10 mouse cellular contexts compared by ENCODE assay signal in genomic region chr13:56634920-56635319, GRCm38 (mm10). TPM values are rescaled to one million over a fixed set of nuclear protein-coding genes. Genes with fewer than 3 reads are reported as not detected.
DNase-seq lines count a peak whose midpoint lies in the region; ATAC-seq lines count a peak whose summit lies in the region.
"Had no signal": no experiment of that assay in that cellular context is flagged by ENCODE, and none has a peak within 500 bp of the region (broad histone marks: within the 10 kb centered on the region; RNA-seq: fewer than 3 reads in every experiment).

No protein-coding gene starts in this region.

- 65% methylated on average over 7 of the region's 7 CpGs for WGBS in hindbrain, embryonic 11.5 days
- 75% methylated on average over 7 of the region's 7 CpGs for WGBS in hindbrain, embryonic 16.5 days
- WGBS in embryonic facial prominence, embryonic 15.5 days = 10% methylated on average over 7 of the region's 7 CpGs
- 3% methylated on average over 7 of the region's 7 CpGs for WGBS in kidney, embryonic 14.5 days

- no peak overlapping the region for H3K4me2 ChIP-seq in hindbrain, embryonic 11.5 days (replicated peaks; ENCODE audit: low read depth, low read length)
- H3K4me2 ChIP-seq in hindbrain, embryonic 16.5 days (ENCODE audit: low read length) = no peak overlapping the region
- no peak overlapping the region for H3K4me2 ChIP-seq in embryonic facial prominence, embryonic 15.5 days (replicated peaks)
- 0 out of 2 replicates have a peak overlapping the region, but pooled peaks have one; percentile 10 for H3K4me2 ChIP-seq in kidney, embryonic 14.5 days (replicated peaks; ENCODE audit: low read depth, low read length)

- no peak overlapping the region for H3K4me3 ChIP-seq in hindbrain, embryonic 11.5 days (ENCODE audit: low read depth, low read length)
- H3K4me3 ChIP-seq in hindbrain, embryonic 16.5 days (ENCODE audit: low read length) = no peak overlapping the region
- H3K4me3 ChIP-seq in embryonic facial prominence, embryonic 15.5 days (replicated peaks) = no peak overlapping the region
- no peak overlapping the region for H3K4me3 ChIP-seq in kidney, embryonic 14.5 days (ENCODE audit: low read length)

- DNase-seq in hindbrain, embryonic 11.5 days (ENCODE audit: low spot score) = no peak
- peak; percentile 70 to 87 for DNase-seq in lung, postnatal 4 days
- DNase-seq in cerebellum, postnatal 36 days = no peak
- no peak for DNase-seq in frontal cortex, postnatal 14 days (ENCODE audit: low spot score in 2 of 2)
- DNase-seq in right cerebral cortex, adult 18-20 months = no peak
- DNase-seq: cerebellum, adult 9-11 months had no signal

- H3K9me3 ChIP-seq in hindbrain, embryonic 11.5 days (ENCODE audit: control insufficient read depth, low read length) = no peaks in the 10 kb centered on the region
- no peaks in the 10 kb centered on the region for H3K9me3 ChIP-seq in hindbrain, embryonic 16.5 days (ENCODE audit: control insufficient read depth, low read length)
- no peaks in the 10 kb centered on the region for H3K9me3 ChIP-seq in embryonic facial prominence, embryonic 15.5 days (replicated peaks)
- no peaks in the 10 kb centered on the region for H3K9me3 ChIP-seq in kidney, embryonic 14.5 days (ENCODE audit: control insufficient read depth, low read length)

- no peaks in the 10 kb centered on the region; the same call in 1 of the 2 replicates for H3K4me1 ChIP-seq in hindbrain, embryonic 11.5 days (replicated peaks; ENCODE audit: control insufficient read depth, insufficient read depth, low read length)
- peaks cover 2% of the 10 kb centered on the region; the same call in 1 of the 2 replicates for H3K4me1 ChIP-seq in hindbrain, embryonic 16.5 days (ENCODE audit: control insufficient read depth, insufficient read depth, low read depth, low read length)
- peaks cover 17% of the 10 kb centered on the region for H3K4me1 ChIP-seq in embryonic facial prominence, embryonic 15.5 days
- H3K4me1 ChIP-seq in kidney, embryonic 14.5 days (ENCODE audit: control insufficient read depth, insufficient read depth, low read length) = peaks cover 29% of the 10 kb centered on the region

- H3K27ac ChIP-seq in hindbrain, embryonic 11.5 days (ENCODE audit: low read depth, low read length) = 0 out of 2 replicates have a peak overlapping the region, but pooled peaks have one; percentile 17
- no peak overlapping the region for H3K27ac ChIP-seq in hindbrain, embryonic 16.5 days (ENCODE audit: low read depth, low read length)
- peak overlapping the region; percentile 53 for H3K27ac ChIP-seq in embryonic facial prominence, embryonic 15.5 days (replicated peaks)
- peak overlapping the region; percentile 96 for H3K27ac ChIP-seq in kidney, embryonic 14.5 days (ENCODE audit: low read depth, low read length)
- H3K27ac ChIP-seq: liver, embryonic 14.5 days had no signal

- no peak for ATAC-seq in hindbrain, embryonic 11.5 days (ENCODE audit: low FRiP score)
- ATAC-seq in hindbrain, embryonic 16.5 days = no peak
- peak; percentile 31 for ATAC-seq in embryonic facial prominence, embryonic 15.5 days (ENCODE audit: insufficient number of reproducible peaks, low FRiP score, low TSS enrichment, low read depth)
- peak; percentile 65 for ATAC-seq in kidney, embryonic 14.5 days (ENCODE audit: low FRiP score, low TSS enrichment)

- H3K36me3 ChIP-seq in hindbrain, embryonic 11.5 days (ENCODE audit: control insufficient read depth, insufficient read depth, low read length) = no peaks in the 10 kb centered on the region
- no peaks in the 10 kb centered on the region for H3K36me3 ChIP-seq in hindbrain, embryonic 16.5 days (ENCODE audit: control insufficient read depth, insufficient read depth, low read length)
- peaks cover 12% of the 10 kb centered on the region for H3K36me3 ChIP-seq in embryonic facial prominence, embryonic 15.5 days
- H3K36me3 ChIP-seq in kidney, embryonic 14.5 days (ENCODE audit: control insufficient read depth, insufficient read depth, low read length) = peaks cover 44% of the 10 kb centered on the region

- H3K27me3 ChIP-seq in hindbrain, embryonic 11.5 days (ENCODE audit: control insufficient read depth, insufficient read depth, low read length) = no peaks in the 10 kb centered on the region
- H3K27me3 ChIP-seq in hindbrain, embryonic 16.5 days (replicated peaks; ENCODE audit: control insufficient read depth, insufficient read depth, low read length) = no peaks in the 10 kb centered on the region
- no peaks in the 10 kb centered on the region for H3K27me3 ChIP-seq in embryonic facial prominence, embryonic 15.5 days
- H3K27me3 ChIP-seq in kidney, embryonic 14.5 days (ENCODE audit: control insufficient read depth, insufficient read depth, low read length) = no peaks in the 10 kb centered on the region

- no peak overlapping the region for H3K9ac ChIP-seq in hindbrain, embryonic 11.5 days (ENCODE audit: low read depth, low read length)
- no peak overlapping the region for H3K9ac ChIP-seq in hindbrain, embryonic 16.5 days (ENCODE audit: low read depth, low read length)
- H3K9ac ChIP-seq in embryonic facial prominence, embryonic 15.5 days = no peak overlapping the region
- no peak overlapping the region for H3K9ac ChIP-seq in kidney, embryonic 14.5 days (ENCODE audit: low read depth, low read length)
- H3K9ac ChIP-seq: liver, embryonic 14.5 days had no signal

RNA-seq across cellular contexts. Expression of gene Tgfbi, which starts 25.6 kb away (rescaled TPM):
- polyA plus RNA-seq in hindbrain, embryonic 11.5 days (2014; fragmentation: Nextera tagmentation; extraction: Ambion mirVana) = 40.0 and 48.4 TPM in 2 replicates
- polyA plus RNA-seq in hindbrain, embryonic 16.5 days (2015; fragmentation: Nextera tagmentation; extraction: Ambion mirVana) = 6.3 and 7.9 TPM in 2 replicates
- polyA plus RNA-seq in embryonic facial prominence, embryonic 15.5 days (2015; fragmentation: Nextera tagmentation; extraction: Ambion mirVana) = 64.4 and 68.3 TPM in 2 replicates
- 76.2 and 105 TPM in 2 replicates for polyA plus RNA-seq in kidney, embryonic 14.5 days (2014; fragmentation: Nextera tagmentation; extraction: Ambion mirVana)

Comparison
In these comparisons a context has a peak if more than half of its experiments do, and no peak if none do; other contexts are left out.
1. ATAC-seq: peak in embryonic facial prominence, embryonic 15.5 days (single experiment) and kidney, embryonic 14.5 days (single experiment); none in hindbrain, embryonic 11.5 days (single experiment) and hindbrain, embryonic 16.5 days (single experiment).
2. DNase-seq: peak in lung, postnatal 4 days (2 of 2); none in hindbrain, embryonic 11.5 days (single experiment), cerebellum, postnatal 36 days (0 of 2), frontal cortex, postnatal 14 days (0 of 2) and right cerebral cortex, adult 18-20 months (single experiment).